Mouse (Mus musculus): ENCODE results near the gene Mcm10. TPM values are rescaled to one million over a fixed set of nuclear protein-coding genes. Genes with fewer than 3 reads are reported as not detected.
"Not testable (repeated sequence)": the region's sequence is repeated elsewhere in the genome, so short reads cannot be mapped to it uniquely, and the experiment has no call there.

Mcm10 gene
- polyA plus RNA-seq, 1 experiment from 2014 or later: 31.0 TPM

DNA sequence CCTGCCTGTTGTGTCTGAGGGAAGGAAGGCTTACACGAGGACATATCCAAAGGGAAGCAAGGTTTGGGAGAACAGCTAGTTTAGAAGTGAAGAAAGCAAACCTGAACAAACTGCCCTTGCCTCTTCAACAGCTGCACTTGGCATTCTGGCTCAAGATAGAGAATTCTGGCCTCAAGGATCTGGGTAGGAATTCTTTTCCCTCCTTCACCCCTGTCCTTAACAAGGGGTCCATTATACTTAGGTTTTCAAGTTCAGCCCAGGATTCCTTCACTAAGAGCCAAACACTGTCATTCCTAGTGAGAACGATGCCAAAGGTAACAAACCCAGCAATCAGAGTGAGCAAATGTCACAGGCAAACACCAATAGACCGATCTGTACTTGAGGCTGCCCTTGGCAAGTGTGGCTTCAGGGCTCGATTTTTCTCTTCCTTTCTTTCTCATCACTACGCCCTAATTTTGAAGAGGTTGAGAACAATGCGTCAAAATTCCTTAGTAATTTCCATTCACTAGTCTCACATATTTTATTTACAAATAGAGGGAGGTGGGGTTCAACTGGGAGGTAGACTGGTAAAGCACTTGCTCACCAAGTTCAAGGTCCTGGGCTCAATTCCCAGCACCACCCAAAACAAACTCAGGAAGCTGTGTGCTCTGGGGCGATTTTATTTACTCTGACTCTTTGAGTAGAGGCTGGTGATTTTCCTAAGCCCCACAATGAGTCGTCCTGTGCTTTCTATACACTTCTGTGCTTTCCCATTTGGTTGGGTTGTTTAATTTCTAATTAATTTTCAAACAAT is 25.0 kb downstream of the Mcm10 start:
- no peak for DNase-seq (ENCODE audit: low spot score)

DNA sequence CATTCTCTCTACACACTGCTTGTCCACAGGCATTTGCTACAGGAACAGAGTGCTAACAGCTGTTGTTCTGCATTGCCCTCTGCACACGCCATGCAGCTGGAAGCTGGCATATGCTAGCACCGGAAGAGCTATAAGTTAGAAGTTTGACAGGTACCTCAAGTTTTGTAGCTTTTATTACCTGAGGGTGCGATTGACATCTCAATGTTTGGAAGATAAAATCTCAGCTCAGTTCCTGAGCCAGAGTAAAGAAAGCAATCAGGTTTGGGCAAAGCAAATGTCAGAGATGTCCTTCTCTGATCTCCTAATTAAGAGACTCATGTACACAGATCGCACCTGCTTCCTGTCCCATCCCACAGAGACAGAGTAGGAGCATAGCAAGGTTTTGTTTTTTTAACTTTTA is 25.8 kb downstream of the Mcm10 start:
- no peak for DNase-seq (ENCODE audit: low spot score)

DNA sequence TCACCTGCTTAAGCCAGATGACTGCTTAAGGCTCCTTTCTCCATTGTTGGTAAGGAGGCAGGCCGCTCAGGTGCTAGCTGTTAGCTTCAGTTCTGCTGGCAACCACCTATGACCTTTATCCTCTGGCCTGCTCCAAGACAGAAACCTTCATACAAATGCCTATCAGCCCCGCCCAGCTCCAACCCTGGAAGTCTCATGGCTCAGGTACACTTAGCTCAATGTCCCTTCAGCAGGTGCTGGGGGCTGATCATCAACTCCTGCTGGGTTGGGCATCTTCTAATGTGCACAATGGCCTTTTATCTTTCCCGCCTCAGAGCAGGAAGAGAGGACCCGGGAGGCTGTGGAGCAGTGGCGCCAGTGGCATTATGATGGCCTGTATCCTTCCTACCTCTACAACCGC is 27.6 kb downstream of the Mcm10 start:
- DNase-seq (ENCODE audit: low spot score): no peak

DNA sequence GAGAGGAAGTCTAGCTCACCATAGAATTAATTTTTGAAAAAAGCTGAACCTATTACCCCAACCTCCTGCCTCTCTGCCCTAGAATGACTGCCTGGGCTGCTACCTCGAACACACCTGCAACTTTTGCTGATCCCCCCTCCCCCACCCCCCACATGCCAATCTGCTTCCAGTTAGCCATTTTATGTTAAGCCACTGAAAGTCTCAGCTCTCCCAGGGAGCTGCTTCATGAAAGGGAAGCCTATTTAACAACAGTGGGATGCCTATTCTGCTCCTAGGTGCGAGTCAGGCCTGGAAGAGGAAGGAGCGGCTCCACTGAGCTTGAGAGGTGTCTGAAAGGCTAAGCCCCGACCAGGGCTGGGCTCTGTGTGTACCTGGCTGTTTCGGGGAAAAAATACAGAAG is 28.6 kb downstream of the Mcm10 start:
- DNase-seq (ENCODE audit: low spot score): no peak

DNA sequence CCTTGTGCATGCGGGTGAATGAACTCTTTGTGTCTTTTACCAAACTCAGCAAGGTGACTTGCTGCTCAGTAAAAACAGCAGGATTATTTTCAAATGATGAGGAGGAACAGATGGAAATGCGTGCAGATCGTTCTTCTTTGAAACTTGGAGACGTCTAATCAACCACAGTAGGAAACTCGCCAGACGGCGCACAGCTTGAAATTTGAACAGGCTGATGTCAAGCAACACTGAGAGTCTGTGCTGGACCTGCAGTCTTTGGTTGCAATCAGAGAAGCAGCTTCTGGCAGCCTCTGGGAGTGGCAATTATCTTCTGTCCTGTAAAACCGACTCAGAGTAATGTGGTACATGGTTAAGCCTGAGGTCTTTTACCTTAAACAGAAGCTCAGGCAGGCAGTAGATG is 34.5 kb downstream of the Mcm10 start:
- no peak for DNase-seq (ENCODE audit: low spot score)

DNA sequence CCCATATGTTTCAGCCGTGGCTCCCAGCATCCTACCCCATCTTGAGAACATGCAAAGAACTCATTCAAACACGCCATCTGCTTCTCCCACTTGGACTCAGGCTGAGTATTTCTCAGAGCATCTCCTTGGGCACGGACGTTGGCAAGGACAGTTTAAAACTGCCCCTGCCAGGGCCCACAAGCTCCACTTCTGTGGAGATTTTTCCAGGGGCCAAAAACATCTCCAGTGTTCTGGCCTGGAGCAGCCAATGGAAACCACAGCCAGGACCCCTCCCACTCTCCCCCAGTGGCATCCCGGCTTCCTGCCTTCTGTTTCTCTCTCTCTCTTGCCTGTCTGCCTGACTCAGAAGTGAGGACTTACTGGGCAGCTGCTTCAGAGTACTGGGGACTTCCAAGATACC is 36.8 kb downstream of the Mcm10 start, which contains the start of gene Ucma:
Ucma (plus strand) TSS at position 316 of the 400 bp plus-strand sequence.
- DNase-seq (ENCODE audit: low spot score): no peak

DNA sequence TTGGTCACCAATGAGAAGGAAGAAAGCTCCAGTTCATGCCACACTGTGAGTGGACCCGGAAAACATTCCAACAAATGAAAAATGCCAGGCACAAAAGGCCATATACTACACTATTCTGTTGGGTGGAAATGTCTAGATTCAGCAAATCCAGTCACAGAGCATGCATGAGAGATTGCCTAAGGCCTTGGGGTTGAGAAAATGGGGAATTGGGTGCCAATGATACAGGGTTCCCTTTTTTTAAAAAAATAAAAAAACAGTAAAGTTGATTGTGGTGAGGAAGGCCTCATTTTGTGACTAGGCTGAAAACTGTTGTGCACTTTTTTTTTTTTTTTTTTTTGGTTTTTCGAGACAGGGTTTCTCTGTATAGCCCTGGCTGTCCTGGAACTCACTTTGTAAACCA is 43.5 kb downstream of the Mcm10 start:
- no peak for DNase-seq (ENCODE audit: low spot score)

DNA sequence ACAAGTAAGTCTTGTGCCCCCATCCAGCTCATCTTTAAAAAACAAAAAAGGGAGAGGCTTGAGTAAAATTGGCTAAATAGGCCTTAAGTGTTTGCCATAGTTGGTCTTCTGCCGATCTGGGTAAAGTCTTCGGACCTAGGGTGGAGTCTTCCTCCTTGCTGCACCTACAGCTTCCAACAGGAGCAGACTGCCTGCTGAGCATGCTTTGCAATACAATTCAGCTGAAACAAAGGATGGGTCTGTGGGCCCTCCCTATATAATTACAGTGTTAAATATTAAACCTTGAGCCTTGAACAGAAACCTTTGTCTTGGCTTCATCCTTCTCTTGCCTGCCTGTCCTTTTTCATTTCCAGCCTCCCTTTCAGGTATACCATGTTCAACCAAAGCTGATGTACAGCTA is 44.8 kb downstream of the Mcm10 start:
- no peak for DNase-seq (ENCODE audit: low spot score)

DNA sequence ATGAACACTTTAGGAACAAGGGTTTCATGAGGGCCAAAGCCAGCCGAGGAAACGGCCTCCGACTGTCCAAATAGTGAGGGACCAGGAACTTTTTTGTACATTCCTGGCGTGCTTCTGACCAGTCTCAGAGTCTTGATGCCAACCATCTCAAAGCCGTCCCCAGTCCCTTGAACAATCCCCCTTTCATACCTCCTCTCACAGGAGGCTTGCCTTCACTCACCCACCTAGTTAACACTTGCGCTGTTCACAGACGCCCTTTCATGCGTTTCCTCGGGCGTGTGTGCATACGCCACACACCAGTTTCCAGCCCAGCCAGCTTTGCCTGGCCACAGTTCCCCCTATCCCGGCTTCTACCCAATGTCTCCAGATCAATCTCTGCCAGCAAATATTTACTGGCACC is 54.6 kb downstream of the Mcm10 start:
- DNase-seq (ENCODE audit: low spot score): no peak

DNA sequence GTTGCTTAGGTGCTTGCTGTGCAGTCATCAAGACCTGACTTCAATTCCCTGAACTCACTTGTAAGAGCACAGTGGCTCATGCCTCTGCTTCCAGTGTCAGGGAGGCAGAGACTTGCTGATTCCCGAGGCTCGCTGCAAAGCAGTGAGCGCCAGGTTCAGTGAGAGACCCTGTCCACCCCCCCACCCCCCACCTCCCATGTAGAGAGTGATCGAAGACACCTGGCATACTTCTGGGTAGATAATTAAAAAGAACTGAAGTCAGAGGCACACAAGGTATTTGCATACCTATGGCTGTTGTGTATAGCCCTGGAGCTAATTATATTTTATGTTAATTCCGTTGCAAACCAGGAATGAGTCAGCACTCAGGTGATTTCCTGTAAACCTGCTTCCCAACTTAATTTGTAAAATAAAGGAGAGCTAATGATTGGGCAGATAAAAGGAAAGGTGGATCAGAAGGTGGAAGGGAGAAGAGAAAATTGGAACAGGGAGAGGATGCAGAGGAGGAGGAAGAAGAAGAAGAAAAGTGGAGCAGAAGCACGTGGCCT is 58.3 kb downstream of the Mcm10 start:
- no peak for DNase-seq (ENCODE audit: low spot score)

DNA sequence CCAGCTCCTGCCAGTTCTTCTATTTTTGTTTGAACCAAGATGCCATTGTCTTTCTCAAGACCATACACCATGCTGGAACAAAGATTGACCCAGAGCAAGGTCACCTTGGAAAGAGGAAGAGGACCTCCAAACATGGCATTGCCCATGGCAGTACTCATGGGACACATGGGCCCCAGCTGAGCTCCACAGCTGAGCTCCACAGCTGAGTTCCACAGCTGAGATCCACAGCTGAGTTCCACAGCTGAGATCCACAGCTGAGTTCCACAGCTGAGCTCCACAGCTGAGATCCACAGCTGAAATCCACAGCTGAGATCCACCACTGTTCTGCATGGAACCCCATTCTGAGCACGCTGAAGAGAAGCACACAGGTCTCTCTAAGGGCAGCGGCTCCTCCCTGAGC is 61.6 kb downstream of the Mcm10 start:
- no peak for DNase-seq (ENCODE audit: low spot score)

DNA sequence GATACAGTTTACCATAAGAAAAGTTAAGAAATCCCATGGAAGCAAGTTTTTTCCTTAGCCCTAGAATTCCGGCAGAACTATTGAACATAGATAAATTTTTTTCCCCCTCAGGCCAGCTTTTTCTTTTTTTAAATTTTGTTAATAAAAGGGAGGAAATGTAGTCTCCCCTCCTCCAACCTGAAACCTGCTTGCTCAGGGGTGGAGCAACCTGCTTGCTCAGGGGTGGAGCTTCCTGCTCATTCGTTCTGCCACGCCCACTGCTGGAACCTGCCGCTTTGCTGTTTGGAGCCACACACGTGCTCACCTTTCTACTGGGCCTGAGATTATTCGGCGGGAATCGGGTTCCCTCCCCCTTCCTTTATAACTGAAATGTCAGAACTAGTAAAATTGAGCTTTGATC is 62.9 kb downstream of the Mcm10 start:
- not testable (repeated sequence) for DNase-seq (ENCODE audit: low spot score)

DNA sequence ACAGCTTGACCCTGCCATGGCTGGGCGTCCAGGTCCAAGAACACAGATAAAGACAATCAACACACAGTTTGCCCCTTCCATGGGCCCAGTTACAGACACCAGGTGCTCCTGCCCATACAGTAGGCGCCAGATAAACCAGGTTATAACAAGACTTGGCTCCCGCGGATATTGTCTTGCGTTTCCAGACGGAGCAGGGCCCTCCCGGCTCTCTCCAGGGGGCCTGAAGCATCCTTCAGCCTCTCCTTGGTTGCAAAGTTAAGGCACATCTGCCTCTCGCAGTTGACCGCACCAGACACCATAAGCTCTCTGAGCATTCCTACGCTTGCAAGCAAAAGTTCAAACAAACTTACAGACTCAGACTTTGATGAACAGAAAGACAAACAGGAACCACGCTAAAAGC is 71.7 kb downstream of the Mcm10 start:
- DNase-seq (ENCODE audit: low spot score): no peak

Other genes starting within 250 kb of the Mcm10 start
- gene Sephs1, start 131.2 kb downstream of the Mcm10 start, polyA plus RNA-seq (2015; fragmentation: Nextera tagmentation; extraction: Ambion mirVana): 56.7 and 57.1 TPM in 2 replicates
- 20.3 and 22.4 TPM in 2 replicates for gene Phyh, start 93.8 kb downstream of the Mcm10 start, polyA plus RNA-seq (2015; fragmentation: Nextera tagmentation; extraction: Ambion mirVana)
- gene Ucma, start 36.7 kb downstream of the Mcm10 start, polyA plus RNA-seq (2015; fragmentation: Nextera tagmentation; extraction: Ambion mirVana): 3.1 and 3.9 TPM in 2 replicates
- gene Optn, start 51.3 kb upstream of the Mcm10 start, polyA plus RNA-seq (2015; fragmentation: Nextera tagmentation; extraction: Ambion mirVana): 3.2 and 4.0 TPM in 2 replicates
- 0.29 and 0.32 TPM in 2 replicates for gene Ccdc3, start 125.0 kb upstream of the Mcm10 start, polyA plus RNA-seq (2015; fragmentation: Nextera tagmentation; extraction: Ambion mirVana)

Measured in thymus, postnatal 0 days (tissue).